In the genomic region with DNA sequence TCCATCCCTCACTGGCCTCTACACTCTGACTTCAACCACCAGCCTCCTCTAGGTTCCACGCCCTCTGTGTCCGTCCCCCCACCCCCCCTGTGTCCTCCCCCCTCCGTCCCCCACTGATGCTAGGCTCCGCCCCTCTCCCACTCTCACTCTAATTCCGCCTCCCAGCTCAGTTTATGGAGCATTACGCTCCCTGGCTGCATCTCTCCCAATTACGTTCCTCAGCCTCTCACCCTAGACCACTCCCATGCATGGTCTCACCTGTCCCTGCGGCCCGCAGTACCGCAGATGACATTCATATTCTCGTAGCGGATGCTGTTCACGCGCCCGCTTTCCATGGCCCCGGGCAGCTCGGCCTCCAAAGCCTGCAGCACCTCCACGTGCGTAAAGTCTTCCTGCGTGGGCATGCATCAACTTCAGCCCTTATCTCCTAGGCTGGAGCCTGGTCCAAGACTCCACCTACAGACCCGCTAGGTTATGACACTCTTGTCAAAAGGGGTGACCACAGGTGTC, we compare ENCODE assay signal across 8 mouse cellular contexts. TPM values are rescaled to one million over a fixed set of nuclear protein-coding genes. Genes with fewer than 3 reads are reported as not detected.
DNase-seq lines count a peak whose midpoint lies in the region; ATAC-seq lines count a peak whose summit lies in the region.

No protein-coding gene starts in this region.

- H3K27me3 ChIP-seq in neural tube, embryonic 11.5 days (ENCODE audit: control insufficient read depth, insufficient read depth, low read length) = peaks cover 41% of the 10 kb centered on the region
- peaks cover 30% of the 10 kb centered on the region for H3K27me3 ChIP-seq in hindbrain, embryonic 11.5 days (ENCODE audit: control insufficient read depth, insufficient read depth, low read length)
- peaks cover 69% of the 10 kb centered on the region for H3K27me3 ChIP-seq in midbrain, embryonic 12.5 days

- H3K27ac ChIP-seq in neural tube, embryonic 11.5 days (ENCODE audit: low read depth, low read length) = no peak overlapping the region
- no peak overlapping the region for H3K27ac ChIP-seq in hindbrain, embryonic 11.5 days (ENCODE audit: low read depth, low read length)
- H3K27ac ChIP-seq in midbrain, embryonic 12.5 days (replicated peaks) = no peak overlapping the region

- WGBS in neural tube, embryonic 11.5 days = 9% methylated on average over 21 of the region's 21 CpGs
- 12% methylated on average over 21 of the region's 21 CpGs for WGBS in hindbrain, embryonic 11.5 days
- WGBS in midbrain, embryonic 12.5 days = 11% methylated on average over 21 of the region's 21 CpGs

- peak; percentile 13; the same call in 1 of the 2 replicates for ATAC-seq in frontal cortex, adult (ENCODE audit: low TSS enrichment)
- peak; percentile 3; the same call in 1 of the 2 replicates for ATAC-seq in neural tube, embryonic 11.5 days (ENCODE audit: insufficient read depth, low FRiP score, low TSS enrichment)
- ATAC-seq in hindbrain, embryonic 11.5 days (ENCODE audit: low FRiP score) = peak; percentile 8
- 0 out of 2 replicates have a peak, but pooled peaks have one; percentile 16 for ATAC-seq in midbrain, embryonic 12.5 days (ENCODE audit: low FRiP score, low read depth)

- H3K4me3 ChIP-seq in neural tube, embryonic 11.5 days (ENCODE audit: low read depth, low read length) = peak overlapping the region; percentile 39; the same call in 1 of the 2 replicates
- peak overlapping the region; percentile 43 for H3K4me3 ChIP-seq in hindbrain, embryonic 11.5 days (ENCODE audit: low read depth, low read length)
- peak overlapping the region; percentile 45 for H3K4me3 ChIP-seq in midbrain, embryonic 12.5 days

- peaks cover 18% of the 10 kb centered on the region for H3K4me1 ChIP-seq in neural tube, embryonic 11.5 days (ENCODE audit: control insufficient read depth, insufficient read depth, low read length)
- peaks cover 15% of the 10 kb centered on the region for H3K4me1 ChIP-seq in hindbrain, embryonic 11.5 days (replicated peaks; ENCODE audit: control insufficient read depth, insufficient read depth, low read length)
- peaks cover 39% of the 10 kb centered on the region for H3K4me1 ChIP-seq in midbrain, embryonic 12.5 days

- peak overlapping the region; percentile 73 for H3K4me2 ChIP-seq in neural tube, embryonic 11.5 days (ENCODE audit: low read depth)
- peak overlapping the region; percentile 87 for H3K4me2 ChIP-seq in hindbrain, embryonic 11.5 days (replicated peaks; ENCODE audit: low read depth, low read length)
- H3K4me2 ChIP-seq in midbrain, embryonic 12.5 days (replicated peaks) = peak overlapping the region; percentile 80

- no peak overlapping the region; the same call in 1 of the 2 replicates for H3K9ac ChIP-seq in neural tube, embryonic 11.5 days (ENCODE audit: low read length)
- H3K9ac ChIP-seq in hindbrain, embryonic 11.5 days (ENCODE audit: low read depth, low read length) = no peak overlapping the region
- H3K9ac ChIP-seq in midbrain, embryonic 12.5 days (replicated peaks) = peak overlapping the region; percentile 55; the same call in 1 of the 2 replicates

- H3K9me3 ChIP-seq in neural tube, embryonic 11.5 days (ENCODE audit: control insufficient read depth, low read length) = no peaks in the 10 kb centered on the region
- no peaks in the 10 kb centered on the region for H3K9me3 ChIP-seq in hindbrain, embryonic 11.5 days (ENCODE audit: control insufficient read depth, low read length)
- no peaks in the 10 kb centered on the region for H3K9me3 ChIP-seq in midbrain, embryonic 12.5 days

- no peaks in the 10 kb centered on the region for H3K36me3 ChIP-seq in neural tube, embryonic 11.5 days (ENCODE audit: control insufficient read depth, insufficient read depth, low read length)
- no peaks in the 10 kb centered on the region for H3K36me3 ChIP-seq in hindbrain, embryonic 11.5 days (ENCODE audit: control insufficient read depth, insufficient read depth, low read length)
- no peaks in the 10 kb centered on the region for H3K36me3 ChIP-seq in midbrain, embryonic 12.5 days

- DNase-seq in frontal cortex, postnatal 36 days (ENCODE audit: low spot score in 2 of 2) = no peak
- DNase-seq in neural tube, embryonic 11.5 days (ENCODE audit: low spot score) = no peak
- no peak for DNase-seq in neural tube, embryonic 10.5 days (ENCODE audit: extremely low spot score, low spot score)
- DNase-seq in hindbrain, embryonic 11.5 days (ENCODE audit: low spot score) = peak; percentile 8
- no peak for DNase-seq in urinary bladder, postnatal 36 days (ENCODE audit: low spot score in 2 of 2)
- DNase-seq in adrenal gland, adult 18-20 months (ENCODE audit: low spot score in 2 of 2) = no peak

RNA-seq across cellular contexts. Expression of a gene that starts 23.1 kb away (rescaled TPM):
- polyA plus RNA-seq in neural tube, embryonic 11.5 days (2014; fragmentation: Nextera tagmentation; extraction: Ambion mirVana) = 2.9 and 3.7 TPM in 2 replicates
- polyA plus RNA-seq in hindbrain, embryonic 11.5 days (2014; fragmentation: Nextera tagmentation; extraction: Ambion mirVana) = 2.4 and 3.5 TPM in 2 replicates
- 5.4 and 6.4 TPM in 2 replicates for polyA plus RNA-seq in midbrain, embryonic 12.5 days (2016; fragmentation: Nextera tagmentation; extraction: Ambion mirVana)
- total RNA-seq in adrenal gland, adult 18-20 months (2021) = 1 to 10 TPM; 4.7 to 6.9 TPM

RNA-seq across cellular contexts. Expression of a gene that starts 24.8 kb away (rescaled TPM):
- polyA plus RNA-seq in neural tube, embryonic 11.5 days (2014; fragmentation: Nextera tagmentation; extraction: Ambion mirVana) = 1.0 and 1.1 TPM in 2 replicates
- polyA plus RNA-seq in hindbrain, embryonic 11.5 days (2014; fragmentation: Nextera tagmentation; extraction: Ambion mirVana) = 1.3 and 1.4 TPM in 2 replicates
- polyA plus RNA-seq in midbrain, embryonic 12.5 days (2016; fragmentation: Nextera tagmentation; extraction: Ambion mirVana) = 0.74 and 1.3 TPM in 2 replicates
- total RNA-seq in adrenal gland, adult 18-20 months (2021) = 1 to 10 TPM in 1 of 2 experiments, under 1 TPM in 1; 0.86 to 1.0 TPM

RNA-seq across cellular contexts. Expression of a gene that starts 50.8 kb away (rescaled TPM):
- 4.6 and 4.7 TPM in 2 replicates for polyA plus RNA-seq in neural tube, embryonic 11.5 days (2014; fragmentation: Nextera tagmentation; extraction: Ambion mirVana)
- polyA plus RNA-seq in hindbrain, embryonic 11.5 days (2014; fragmentation: Nextera tagmentation; extraction: Ambion mirVana) = 5.1 and 6.9 TPM in 2 replicates
- polyA plus RNA-seq in midbrain, embryonic 12.5 days (2016; fragmentation: Nextera tagmentation; extraction: Ambion mirVana) = 8.5 and 11.4 TPM in 2 replicates
- total RNA-seq in adrenal gland, adult 18-20 months (2021) = 10 to 100 TPM in 1 of 2 experiments, 1 to 10 TPM in 1; 7.7 to 10.0 TPM

RNA-seq across cellular contexts. Expression of a gene that starts 54.1 kb away (rescaled TPM):
- 1.9 and 2.4 TPM in 2 replicates for polyA plus RNA-seq in neural tube, embryonic 11.5 days (2014; fragmentation: Nextera tagmentation; extraction: Ambion mirVana)
- 2.7 TPM in 2 replicates for polyA plus RNA-seq in hindbrain, embryonic 11.5 days (2014; fragmentation: Nextera tagmentation; extraction: Ambion mirVana)
- polyA plus RNA-seq in midbrain, embryonic 12.5 days (2016; fragmentation: Nextera tagmentation; extraction: Ambion mirVana) = 2.5 and 2.6 TPM in 2 replicates
- 1 to 10 TPM; 3.8 to 4.4 TPM for total RNA-seq in adrenal gland, adult 18-20 months (2021)
